Mouse (Mus musculus): ENCODE results near the gene Arl14ep. TPM values are rescaled to one million over a fixed set of nuclear protein-coding genes. Genes with fewer than 3 reads are reported as not detected.
"Not testable (repeated sequence)": the region's sequence is repeated elsewhere in the genome, so short reads cannot be mapped to it uniquely, and the experiment has no call there.

The Arl14ep gene
- 39.8 and 45.5 TPM in 2 replicates for total RNA-seq (2021)
- long read RNA-seq, partial matches to known transcripts: 2 of 9 reads
- long read RNA-seq, other reads (novel, unspliced or antisense): 4 of 9 reads

DNA sequence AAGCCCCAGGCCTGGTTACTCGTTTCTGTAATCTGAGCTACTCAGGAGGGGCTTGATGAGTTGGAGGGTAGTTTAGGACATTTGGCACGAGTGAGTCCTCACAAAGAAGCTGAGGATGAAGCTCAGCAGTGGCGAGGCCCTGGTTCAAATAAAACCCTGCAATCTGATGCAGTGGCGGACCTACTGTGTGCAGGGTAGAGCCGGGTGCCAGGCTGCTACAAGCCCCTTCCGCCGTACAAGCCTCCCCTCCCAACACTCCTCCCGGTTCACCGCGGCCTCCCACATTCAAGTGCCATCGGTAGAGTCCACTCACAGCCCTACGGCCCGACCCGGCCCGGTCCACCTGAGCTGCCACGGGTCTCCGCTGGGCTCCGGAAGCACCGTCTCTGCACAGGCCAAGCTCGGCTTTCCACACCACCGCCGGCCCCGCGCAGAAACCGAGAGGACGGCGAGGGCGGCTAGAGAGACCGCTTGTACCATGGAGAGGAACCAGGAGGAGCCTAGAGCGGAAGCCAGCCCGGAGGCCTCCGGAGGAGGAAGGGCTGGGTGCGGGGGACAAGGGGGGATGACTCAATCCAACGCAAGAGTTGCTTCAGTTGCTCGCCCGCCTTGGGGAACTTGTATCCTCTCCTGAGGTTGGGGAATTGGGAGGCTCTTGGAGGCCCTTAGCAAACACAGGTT is at the start of gene Arl14ep:
Arl14ep (minus strand) TSS at position 466 of the 681 bp plus-strand sequence.
- peak; percentile 84 for DNase-seq

DNA sequence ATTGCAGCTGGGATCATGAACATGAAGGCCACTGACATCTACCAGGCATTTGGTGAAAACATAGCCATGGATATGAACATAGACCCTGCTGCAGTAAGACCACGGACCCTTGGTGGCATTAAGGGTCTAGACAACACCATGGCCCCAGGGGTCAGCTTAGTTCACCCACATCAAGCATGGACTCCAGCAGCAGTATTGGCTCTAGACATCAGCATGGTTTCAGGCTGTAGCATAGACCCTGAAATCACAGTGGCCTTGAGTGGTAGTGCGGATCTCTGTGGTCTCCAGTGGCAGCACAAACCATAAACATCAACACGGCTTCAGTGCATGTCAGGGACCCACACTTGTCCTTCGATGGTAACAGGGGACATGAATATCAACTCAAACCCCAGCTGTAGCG is 48.5 kb upstream of the Arl14ep start:
- DNase-seq: no peak

DNA sequence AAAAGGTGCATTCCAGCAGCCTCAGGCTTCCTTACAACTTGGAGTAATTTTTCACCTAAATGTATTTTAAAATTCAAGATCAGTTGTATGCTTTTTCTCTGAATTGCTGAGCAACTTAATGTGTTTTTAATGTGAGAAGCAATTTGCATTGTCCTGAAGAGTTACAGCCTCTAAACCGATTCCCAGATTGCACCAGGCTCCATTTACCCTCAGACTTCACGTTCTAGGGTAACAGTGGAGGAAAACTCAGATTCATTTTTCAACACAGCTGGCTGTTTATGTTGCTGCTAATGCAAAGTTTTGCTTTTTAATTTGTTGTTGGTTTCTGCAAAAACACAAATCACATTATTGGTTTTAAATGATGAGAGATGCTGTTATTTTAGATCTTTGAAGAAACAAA is 45.1 kb upstream of the Arl14ep start:
- no peak for DNase-seq

DNA sequence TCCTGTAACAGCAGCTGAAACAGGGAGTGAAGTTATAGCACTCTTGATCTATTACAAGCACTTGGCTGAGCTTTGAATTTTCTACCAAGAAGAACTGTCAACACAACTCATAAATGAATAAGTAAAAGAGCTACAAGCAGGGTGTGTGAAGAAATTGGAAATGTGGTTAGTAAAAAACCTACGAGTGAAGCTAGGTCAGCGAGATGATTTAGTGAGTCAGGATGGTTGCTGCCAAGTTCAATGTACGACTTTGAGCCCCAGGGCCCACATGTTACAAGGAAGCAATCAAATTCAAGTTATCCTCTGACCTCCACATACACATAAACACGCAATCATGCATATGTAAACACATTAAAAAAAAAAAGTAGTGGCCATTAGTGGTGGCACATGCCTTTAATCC is 38.9 kb upstream of the Arl14ep start:
- no peak for DNase-seq

DNA sequence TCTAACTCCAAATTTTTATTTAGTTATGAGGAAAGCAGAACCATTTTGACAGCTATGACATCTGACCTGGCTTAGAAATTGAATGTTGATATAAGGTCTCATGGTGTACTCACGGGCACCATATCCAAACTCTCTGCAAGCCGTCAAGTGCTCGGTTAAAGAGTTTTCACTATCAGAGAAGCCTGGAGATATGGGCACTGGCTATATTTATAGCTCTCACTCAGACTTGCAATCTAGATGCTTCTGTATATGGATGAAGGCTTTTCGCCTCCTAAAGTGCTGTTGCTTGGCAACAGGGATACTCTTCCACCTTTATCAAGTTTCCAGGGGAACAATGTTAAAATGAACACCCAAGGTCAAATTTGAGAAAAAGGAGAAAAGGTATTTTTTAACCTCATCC is 38.1 kb upstream of the Arl14ep start:
- no peak for DNase-seq

DNA sequence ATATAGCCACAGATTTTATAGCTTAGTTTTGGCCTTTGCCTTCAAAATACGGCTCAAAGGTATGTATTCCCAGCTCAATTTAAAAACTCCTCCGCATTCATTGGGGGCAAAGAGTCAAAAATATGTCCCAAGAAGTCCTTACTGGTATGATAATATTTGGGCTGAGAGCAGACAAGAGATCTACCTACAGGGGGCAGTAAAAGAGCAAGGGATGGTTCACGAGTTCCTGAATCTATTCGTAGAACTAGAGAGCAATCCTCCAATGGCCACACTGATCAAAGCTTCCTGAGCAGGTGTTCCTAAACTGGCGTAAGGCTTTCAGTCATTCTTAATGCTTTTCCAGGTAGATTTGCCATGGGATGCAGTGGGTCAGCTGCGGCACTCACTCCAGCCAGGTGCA is 35.9 kb upstream of the Arl14ep start:
- DNase-seq: no peak

DNA sequence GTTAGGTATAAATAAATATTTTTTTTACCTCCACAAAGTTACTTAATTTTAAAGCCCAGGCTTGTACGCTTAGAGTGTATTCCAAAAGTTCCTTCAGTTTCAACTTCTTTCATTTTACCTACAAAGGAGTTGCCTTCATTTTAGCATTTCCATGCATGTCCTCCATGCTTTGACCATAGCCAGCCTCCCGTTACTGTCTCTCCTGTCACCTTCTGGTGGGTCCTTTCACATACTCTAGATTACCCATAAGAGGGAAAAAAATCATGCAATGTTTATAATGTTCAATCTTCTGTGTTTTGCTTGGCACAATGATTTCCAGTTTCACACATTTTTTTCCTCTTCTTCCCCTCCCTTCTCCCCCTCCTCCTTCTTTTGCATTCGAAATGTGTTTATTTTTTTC is 32.2 kb upstream of the Arl14ep start:
- no peak for DNase-seq

DNA sequence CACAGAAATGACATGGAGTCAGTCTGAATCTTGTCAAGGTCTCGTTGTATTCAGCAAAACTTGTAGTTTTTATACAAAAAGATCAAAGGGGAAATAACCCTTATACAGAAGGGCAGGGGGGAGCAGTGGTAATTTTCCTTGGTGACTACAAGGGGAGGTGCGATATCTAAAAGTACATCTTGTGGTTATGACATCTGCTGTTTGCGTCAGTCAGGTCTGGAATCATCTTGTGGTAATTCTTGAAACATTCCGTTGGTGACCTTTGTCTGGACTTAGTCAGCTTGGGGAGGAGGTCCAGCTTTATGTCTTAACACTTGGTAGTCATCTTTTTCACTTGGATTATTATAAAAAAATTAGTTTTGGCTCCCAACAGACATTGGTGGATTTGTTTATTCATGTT is 31.7 kb upstream of the Arl14ep start:
- not testable (repeated sequence) for DNase-seq

DNA sequence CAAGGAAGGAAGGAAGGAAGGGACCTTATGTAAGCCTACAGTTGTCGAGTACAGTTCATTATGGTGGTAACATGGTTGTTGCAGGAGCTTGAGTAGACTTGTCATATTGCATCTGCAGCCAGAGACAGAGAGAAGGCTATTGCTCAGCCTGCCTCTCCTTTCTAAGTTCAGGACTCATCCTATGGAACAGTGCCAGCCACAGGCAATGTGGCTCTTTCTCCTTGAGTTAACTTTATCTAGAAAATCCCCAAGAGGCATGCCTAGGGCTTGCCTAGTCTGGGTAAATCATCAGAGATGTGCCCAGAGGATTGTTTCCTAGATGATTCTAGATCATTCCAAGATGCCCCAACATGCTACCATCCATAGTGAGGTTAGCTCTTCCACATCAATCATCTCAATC is 17.0 kb upstream of the Arl14ep start:
- no peak for DNase-seq

DNA sequence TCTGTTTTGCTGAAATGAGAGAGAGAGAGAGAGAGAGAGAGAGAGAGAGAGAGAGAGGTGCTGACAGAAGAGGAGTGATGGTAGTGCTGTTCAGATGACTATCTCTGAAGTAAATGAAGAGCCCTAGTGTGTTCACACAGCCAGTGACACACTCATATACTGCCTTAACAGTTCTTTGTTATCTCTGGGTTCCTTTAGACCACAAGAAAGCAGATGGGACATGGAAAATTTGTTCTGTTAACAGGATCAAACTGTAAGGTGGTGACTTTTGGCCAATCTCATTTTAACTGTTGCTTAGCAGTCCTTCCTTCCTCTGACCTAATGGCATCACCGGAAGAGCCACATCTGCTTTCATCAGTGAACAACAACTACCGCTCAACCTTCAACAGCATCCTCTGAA is 10.7 kb upstream of the Arl14ep start:
- DNase-seq: no peak

DNA sequence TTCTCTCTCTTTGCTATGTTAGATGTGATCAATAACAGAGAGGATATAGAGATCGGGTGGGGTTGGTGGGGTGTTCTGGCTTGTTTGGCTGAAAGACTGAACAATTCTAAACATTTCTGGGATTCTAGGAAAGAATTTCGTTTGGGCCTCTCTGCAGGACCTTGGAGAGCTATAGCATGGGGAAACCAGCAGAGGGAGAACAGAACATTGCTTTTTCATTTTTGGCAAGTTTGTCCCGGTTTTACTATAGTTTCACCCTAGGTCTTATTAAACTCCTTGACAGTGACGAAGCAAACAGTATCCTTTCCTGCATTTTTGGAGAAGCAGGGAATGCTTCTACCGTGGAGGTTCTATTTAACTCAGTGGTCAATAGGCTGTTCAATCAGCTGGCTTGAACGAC is 8.3 kb upstream of the Arl14ep start:
- DNase-seq: no peak

DNA sequence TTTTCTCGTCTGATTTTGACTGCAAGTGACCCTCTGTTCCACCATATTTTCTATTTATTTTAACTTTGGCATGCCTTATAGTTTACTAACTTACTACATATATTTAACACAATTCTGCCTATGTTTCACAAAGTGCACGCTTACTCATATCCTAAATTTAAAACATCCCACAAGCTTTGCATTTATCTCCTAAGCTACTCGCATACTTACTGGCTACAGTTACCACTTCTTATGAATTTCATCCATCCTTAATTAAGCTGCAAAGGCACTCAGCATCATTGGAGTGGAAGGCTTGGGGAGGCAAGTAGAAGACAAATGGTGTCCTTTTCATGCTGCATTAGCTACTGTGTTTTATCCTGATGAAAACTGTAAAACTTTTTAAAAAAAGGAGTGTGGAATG is 2.2 kb upstream of the Arl14ep start:
- no peak for DNase-seq

DNA sequence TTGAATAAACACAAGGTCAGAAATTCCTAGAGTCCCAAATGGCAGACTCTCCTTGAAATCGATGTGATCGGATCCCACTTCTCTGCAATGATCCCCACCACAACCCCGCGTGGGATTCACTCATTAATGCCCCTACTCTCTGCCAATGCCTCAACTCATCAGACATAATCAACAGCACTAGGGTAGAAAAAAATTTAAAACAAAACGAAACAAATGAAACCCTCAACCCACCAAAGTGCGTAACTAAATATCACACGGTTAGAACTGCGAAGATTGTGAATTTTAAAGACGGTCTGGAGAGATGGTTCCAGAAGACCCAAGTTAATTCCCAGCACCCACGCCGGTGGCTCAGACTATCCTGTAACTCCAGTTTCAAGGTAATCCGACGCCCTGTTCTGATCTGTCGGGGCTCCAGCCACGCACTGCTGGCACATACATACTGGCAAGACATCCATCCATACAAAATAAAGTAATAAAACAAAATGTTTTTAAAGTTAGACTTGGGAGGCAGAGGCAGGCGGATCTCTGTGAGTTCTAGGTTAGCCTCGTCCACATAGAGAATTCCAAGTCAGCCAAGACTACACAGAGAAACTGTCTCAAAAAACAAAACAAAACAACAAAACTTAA is 779 bp downstream of the Arl14ep start:
- DNase-seq: no peak

DNA sequence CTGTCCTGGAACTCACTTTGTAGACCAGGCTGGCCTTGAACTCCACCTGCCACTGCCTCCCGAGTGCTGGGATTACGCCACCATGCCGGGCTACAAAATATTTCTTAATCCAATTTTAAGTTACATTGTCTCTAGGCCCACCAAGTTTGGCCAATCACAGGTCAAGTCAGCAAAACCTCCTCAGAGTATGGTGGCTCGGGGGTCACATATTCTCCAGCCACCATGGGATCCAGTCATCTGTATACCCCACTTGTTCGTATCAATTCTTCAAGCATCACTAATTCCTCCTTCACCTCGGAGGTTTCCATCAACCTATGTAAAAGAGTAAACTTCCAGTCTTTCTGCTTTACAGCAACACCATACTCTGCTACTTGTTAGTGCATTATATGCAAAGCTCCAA is 1.4 kb downstream of the Arl14ep start:
- DNase-seq: no peak

DNA sequence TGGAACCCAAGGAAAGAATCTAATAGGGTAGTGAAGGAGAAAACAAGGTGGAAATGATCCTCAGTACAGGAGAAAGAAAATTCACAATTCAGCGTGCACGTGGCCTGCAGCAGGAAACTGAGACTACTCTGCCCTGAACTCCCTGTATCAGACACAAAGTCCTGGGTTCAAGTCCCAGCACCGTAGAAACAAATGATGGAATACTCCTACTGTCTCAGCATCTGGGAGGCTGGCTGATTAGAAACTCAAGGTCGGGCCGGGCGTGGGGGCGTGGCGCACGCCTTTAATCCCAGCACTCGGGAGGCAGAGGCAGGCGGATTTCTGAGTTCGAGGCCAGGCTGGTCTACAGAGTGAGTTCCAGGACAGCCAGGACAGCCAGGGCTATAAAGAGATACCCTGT is 3.3 kb downstream of the Arl14ep start:
- DNase-seq: no peak

DNA sequence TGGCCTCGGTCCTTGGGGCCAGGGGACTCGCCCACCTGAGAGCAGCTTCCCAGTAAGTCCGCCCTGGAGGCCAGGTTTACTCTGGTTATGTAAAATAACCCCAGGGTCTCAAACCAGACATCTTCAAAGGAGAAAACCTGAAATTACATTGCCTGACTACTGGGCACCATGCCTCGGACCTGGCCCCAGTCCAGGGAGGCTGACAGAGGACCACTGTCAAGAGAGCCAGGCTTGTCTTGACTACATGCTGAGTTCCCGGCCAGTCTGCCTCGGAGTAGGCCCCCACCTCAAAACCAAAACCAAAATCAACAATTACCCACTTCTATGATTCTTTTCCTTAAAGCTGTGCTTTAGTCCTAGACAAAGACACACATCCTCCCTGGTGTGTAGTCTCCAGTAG is 5.9 kb downstream of the Arl14ep start:
- DNase-seq: peak; percentile 12

DNA sequence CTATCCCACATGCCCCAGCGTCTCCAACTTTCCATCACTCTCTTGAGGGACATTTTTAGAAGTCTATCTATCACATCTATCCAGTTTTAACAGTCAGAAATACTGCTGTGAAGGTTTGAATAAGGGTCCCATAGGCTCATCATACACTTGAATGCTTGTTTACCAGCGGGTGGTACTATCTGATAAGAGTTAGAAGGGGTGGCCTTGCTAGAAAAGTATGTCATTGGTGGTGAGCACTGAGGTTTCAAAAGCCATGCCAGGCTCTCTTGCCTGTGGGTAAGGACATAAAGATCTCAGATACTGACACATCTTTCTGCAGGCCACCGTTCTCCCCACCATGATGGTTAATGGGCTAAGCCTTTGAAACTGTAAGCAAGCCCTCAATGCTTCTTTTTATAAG is 10.7 kb downstream of the Arl14ep start:
- DNase-seq: no peak

DNA sequence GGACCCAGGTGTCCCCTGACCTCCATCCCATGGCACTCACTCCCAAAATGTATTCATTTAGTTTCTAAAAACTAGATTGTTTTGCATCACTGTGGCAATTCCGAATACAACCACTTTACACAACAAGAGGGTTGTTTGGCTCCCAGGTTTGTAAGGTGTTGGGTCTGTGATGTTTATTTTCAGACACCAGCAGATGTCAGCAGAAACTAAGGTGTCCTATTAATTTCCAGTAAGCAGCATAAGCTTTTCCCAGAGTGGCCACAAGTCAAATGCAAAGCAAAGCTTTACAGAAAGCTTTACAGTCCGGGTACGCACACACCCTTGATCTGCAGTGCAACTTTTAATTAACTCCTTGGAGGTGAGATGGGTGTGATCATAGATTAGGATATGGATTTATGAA is 12.6 kb downstream of the Arl14ep start:
- no peak for DNase-seq

DNA sequence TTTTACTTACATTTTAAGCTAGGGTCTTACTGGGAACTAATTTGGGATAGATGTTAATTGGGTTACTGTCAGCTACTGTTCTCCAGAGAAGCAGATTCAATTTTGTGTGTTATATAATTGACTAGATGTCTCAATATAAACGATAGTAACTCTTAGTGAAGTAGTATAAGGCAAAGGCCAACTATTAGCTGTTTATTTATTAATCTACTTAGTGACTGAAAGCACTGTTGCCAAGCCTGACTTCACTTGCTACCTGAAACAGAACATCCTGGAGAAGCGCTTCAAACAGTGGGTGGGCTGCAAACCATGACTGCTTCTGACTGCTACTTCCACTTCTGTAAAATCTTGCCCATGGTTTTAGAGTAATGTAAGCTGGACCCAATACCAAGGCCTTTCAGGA is 13.2 kb downstream of the Arl14ep start:
- no peak for DNase-seq

DNA sequence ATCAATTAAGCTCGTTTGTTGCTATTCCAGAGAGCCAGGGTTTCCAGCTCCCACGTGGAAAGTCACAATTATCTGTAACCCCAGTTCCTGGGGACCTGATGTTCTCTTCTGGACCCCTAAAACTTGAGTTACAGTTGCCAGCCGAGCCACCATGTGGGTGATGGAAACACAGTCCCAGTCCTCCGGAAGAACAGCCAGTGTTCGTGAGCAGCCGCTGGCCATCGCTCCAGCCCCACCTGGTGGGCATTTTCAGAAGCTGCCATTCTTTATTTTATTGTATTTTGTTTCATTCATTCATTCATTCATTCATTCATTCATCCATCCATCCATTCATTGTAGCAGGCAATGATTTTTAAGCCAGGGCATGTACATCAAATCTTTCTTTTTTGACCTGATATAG is 14.0 kb downstream of the Arl14ep start:
- no peak for DNase-seq

DNA sequence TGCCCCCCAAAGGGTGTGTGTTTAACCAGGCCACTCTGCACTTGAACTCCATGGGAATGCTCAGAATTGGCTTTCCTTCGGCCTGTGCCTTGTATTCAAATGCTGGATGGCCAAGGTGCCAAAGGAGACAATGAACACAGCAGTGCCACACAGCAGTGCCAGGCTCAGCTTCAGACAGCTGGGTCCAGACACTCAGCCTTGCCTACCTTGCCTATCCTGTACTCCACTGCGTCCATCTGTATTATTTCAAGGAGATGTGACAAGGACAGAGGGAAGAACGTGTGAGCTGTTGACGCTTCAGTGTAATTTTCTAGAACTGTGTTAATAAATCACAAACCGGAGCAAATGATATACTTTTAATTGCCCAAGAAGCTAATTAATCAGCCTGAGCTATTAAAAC is 14.8 kb downstream of the Arl14ep start:
- no peak for DNase-seq

DNA sequence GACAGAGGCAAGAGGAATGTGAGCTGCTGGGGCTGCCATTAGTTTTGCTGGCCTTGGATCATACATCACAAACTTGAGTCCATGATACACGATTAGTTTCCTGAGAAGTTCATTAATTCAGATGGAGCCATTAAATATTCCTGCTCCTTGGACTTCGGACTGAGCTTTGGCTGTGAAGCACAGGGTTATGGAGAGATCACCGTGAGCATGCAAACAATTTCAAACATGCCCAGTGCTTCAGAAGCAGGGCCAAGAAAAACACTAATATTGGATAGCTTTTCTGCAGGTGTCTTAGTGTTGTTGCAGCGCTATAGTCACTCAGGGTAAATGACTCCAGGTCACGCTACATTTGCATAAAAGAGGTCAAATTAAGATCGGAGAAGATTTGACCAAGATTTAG is 15.3 kb downstream of the Arl14ep start:
- DNase-seq: no peak

DNA sequence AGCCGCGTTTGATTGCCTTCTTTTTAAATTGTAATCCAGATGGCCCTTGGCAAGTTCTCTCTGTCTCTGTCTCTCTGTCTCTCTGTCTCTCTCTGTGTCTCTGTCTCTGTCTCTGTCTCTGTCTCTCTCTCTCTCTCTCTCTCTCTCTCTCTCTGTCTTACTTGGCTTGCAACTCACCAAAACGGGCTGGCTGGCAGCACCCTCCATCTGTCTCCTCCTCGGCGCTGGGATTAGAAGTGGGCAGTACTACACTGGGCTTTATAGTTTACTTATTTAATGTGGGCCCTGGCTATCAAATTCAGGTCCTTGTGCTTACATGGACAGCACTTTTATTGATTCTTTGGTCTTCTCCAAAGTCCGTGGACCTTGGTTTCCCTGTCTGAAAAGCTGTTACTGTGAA is 18.1 kb downstream of the Arl14ep start:
- no peak for DNase-seq

DNA sequence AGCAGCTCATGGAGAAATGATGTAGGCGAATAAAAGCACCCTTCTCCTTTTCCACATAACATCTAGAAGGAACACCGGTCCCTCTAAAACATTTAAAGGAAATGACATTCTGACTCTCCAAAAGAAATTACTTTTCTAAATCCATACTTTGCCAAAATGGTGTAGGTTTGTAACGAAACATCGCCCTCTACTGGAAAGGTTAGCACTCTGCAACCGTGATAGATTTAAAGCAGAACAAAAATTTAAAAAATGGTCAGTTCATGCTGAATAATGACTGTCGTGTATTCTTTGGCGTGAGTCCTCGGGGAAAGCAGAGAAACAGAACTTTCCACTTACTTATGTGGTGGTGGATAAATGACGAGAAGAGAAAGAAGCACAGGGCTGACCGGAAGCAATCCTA is 18.6 kb downstream of the Arl14ep start:
- no peak for DNase-seq
